Mouse (Mus musculus) spleen, adult 10 weeks (tissue): ENCODE data around the gene Ppp4r4. TPM values are rescaled to one million over a fixed set of nuclear protein-coding genes. Genes with fewer than 3 reads are reported as not detected.

Experiments
- polyA plus RNA-seq: library from polyadenylated mRNA; stranded (reverse); fragments of 350-450 nt; fragmentation: Illumina TruSeq; extraction: RNeasy Lipid Tissue Mini Kit (QIAGEN cat#74804); gene quantifications from one replicate; pipeline ENCODE4 v1.2.3, GENCODE M21; 2015; ENCODE audit warnings: low replicate concordance; ENCODE audit not compliant: insufficient read depth

The Ppp4r4 gene
- polyA plus RNA-seq: 1.2 TPM

DNA sequence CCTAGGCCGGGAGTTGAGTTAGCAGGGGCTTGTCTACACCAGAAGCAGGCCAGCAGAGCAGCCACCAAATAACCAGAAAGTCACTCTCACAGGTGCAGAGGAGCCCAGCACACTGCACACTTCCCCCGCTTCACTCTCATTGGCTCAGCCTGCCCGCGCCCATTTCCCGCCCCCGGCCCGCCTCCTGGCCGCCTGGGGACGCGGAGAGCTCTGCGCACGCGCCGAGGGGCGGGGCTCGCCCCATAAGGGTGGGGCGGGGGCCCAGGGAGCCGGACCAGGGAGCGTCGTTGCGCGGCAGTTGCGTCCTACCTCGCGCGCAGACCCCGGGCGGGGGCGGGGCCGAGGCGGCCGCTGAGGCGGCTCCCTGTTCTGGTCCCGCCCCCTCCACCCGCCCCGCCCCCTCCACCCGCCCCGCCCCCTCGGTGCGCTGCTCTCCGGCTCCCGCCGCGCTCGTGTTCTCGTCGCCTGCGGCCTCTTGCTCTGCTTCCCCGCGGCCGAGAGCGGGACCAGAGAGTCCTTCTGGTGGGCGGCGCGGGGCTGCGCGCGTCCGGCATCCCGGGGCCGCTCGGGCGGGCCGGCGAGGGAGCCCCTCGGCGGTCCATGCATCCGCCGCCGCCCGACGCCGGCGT, at the start of gene Ppp4r4:
Gene Ppp4r4 (plus strand): TSS at position 264 of the 629 bp plus-strand sequence.

DNA sequence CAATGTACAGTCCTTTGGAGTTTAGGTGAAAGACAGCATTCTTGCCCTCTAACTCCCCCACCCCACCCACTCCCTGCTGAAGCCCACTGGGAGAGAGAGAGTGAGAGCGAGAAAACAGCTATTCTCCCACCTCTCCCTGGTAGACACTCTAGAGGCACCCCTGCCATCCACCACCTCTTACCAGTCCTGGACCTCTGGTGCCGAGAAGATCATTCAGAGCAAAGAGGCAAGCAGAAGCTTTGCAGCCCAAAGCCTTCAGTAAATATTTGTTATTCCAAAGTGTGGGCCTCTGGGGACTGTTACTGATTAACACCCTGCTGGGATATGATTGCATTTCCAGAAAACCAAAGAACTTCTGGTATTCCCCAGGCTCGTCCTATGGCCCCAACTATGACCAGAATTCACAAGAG, 99.1 kb downstream of the Ppp4r4 start, which contains the start of gene Serpina10:
Gene Serpina10 (minus strand): TSS at position 242 of the 410 bp plus-strand sequence.

DNA sequence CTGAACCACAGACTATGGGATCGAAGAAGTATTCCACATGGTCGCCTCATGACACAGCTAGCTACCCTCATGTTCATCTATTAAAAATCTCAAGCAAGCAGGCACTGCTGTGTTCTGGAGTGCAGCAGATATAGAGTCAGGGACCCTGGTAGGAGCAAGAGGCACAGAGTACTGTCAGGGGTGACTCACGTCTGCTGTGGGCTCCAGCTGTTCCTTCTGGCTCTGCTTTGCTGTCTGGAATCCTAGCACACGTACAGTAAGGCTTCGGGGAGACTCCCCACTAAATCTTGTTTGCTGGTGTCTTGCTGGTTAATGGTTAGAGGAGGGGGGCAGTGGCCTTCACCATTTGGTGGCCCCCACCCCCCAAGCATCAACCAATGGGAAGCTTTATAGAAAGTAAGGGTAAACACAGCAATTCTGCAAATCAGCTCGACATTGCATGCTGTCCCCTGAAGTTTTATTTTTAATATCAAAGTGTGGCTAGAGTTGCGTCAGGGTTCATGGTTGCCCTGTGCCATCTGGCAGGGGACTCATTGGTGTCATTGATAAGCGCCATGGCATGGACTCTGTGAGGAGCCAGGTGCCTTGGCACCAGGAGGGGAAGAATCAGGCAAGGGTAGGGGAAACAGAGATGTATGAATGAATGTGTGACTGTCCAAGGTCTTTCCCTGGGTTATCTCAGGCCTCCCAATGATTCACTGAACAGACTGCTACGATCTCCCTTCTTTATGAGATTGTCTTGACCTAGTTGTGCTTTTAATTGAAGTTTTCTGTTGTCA, 125.0 kb downstream of the Ppp4r4 start, which contains the start of gene Serpina6:
Gene Serpina6 (minus strand): TSS at position 365 of the 779 bp plus-strand sequence.

Other genes with a start within 250 kb of the Ppp4r4 start
- not detected for gene Fam181a, start 221.3 kb upstream of the Ppp4r4 start, polyA plus RNA-seq
- gene Asb2, start 176.3 kb upstream of the Ppp4r4 start, polyA plus RNA-seq: 18.4 TPM
- gene Otub2, start 143.6 kb upstream of the Ppp4r4 start, polyA plus RNA-seq: 7.5 TPM
- 0.41 TPM for gene 9330161L09Rik, start 124.5 kb upstream of the Ppp4r4 start, polyA plus RNA-seq
- gene Ddx24, start 106.5 kb upstream of the Ppp4r4 start, polyA plus RNA-seq: 73.9 TPM
- gene Ifi27, start 98.1 kb upstream of the Ppp4r4 start, polyA plus RNA-seq: 191 TPM
- gene Ifi27l2a, start 88.6 kb upstream of the Ppp4r4 start, polyA plus RNA-seq: 204 TPM
- gene Ifi27l2b, start 75.1 kb upstream of the Ppp4r4 start, polyA plus RNA-seq: not detected
- gene Serpina10, start 99.2 kb downstream of the Ppp4r4 start, polyA plus RNA-seq: 2.3 TPM
- not detected for gene Serpina6, start 124.9 kb downstream of the Ppp4r4 start, polyA plus RNA-seq
- not detected for gene Serpina16, start 143.9 kb downstream of the Ppp4r4 start, polyA plus RNA-seq
- gene Serpina1f, start 163.2 kb downstream of the Ppp4r4 start, polyA plus RNA-seq: not detected
- gene Serpina1d, start 241.3 kb downstream of the Ppp4r4 start, polyA plus RNA-seq: 0.39 TPM